Mouse (Mus musculus) heart, adult 2 months (tissue): ENCODE data around the gene Gm884. TPM values are rescaled to one million over a fixed set of nuclear protein-coding genes. Genes with fewer than 3 reads are reported as not detected.
"Not testable (repeated sequence)": the region's sequence is repeated elsewhere in the genome, so short reads cannot be mapped to it uniquely, and the experiment has no call there.

Experiments used
- DNase-seq, 2 experiments: peaks; one replicate each; pipeline ENCODE4 v3.0.0; 2021
- H3K27ac ChIP-seq: fragments of 200-600 bp; 2 replicates; pipeline ENCODE4 v1.8.1; 2022
- H3K27me3 ChIP-seq: fragments of 200-500 bp; 2 replicates; pipeline ENCODE4 v1.6.1; 2012; ENCODE audit warnings: mild to moderate bottlenecking, low read length, inconsistent platforms, mixed read lengths; ENCODE audit not compliant: control insufficient read depth, insufficient read depth
- H3K36me3 ChIP-seq: fragments of 200-500 bp; 2 replicates; pipeline ENCODE4 v1.6.1; 2012; ENCODE audit warnings: low read length, inconsistent platforms; ENCODE audit not compliant: control insufficient read depth, insufficient read depth
- H3K4me1 ChIP-seq: fragments of 200-500 bp; 2 replicates; pipeline ENCODE4 v1.6.1; 2011; ENCODE audit warnings: low read length; ENCODE audit not compliant: control insufficient read depth, insufficient read depth
- H3K4me3 ChIP-seq: fragments of 200-600 bp; 2 replicates; pipeline ENCODE4 v1.8.1; 2022
- H3K79me2 ChIP-seq: fragments of 200-500 bp; replicated peaks from 2 replicates; pipeline ENCODE4 v1.6.1; 2012; ENCODE audit warnings: mild to moderate bottlenecking, inconsistent platforms, low read length, moderate library complexity, mixed read lengths; ENCODE audit not compliant: control insufficient read depth, insufficient read depth
- H3K9ac ChIP-seq: fragments of 200-500 bp; 2 replicates; pipeline ENCODE4 v1.6.1; 2012; ENCODE audit warnings: low read depth, mild to moderate bottlenecking, control low read depth, inconsistent platforms, low read length, mixed read lengths
- CTCF ChIP-seq: fragments of 200-600 bp; IDR thresholded peaks from 2 replicates; pipeline ENCODE4 v1.8.1; 2022; ENCODE audit warnings: antibody characterized with exemption, mild to moderate bottlenecking, moderate library complexity
- EP300 ChIP-seq: fragments of 200-500 bp; IDR thresholded peaks from 2 replicates; pipeline ENCODE4 v1.6.1; 2011; ENCODE audit warnings: low read depth, low read length, control low read depth; ENCODE audit not compliant: insufficient read depth
- POLR2A ChIP-seq: fragments of 200-500 bp; IDR thresholded peaks from 2 replicates; pipeline ENCODE4 v1.6.1; 2011; ENCODE audit warnings: mild to moderate bottlenecking, low read depth, low read length, control low read depth; ENCODE audit not compliant: insufficient read depth
- WGBS: fragments of 180-500 bp; shearing (Covaris S2); methylation state at CpG from one replicate; pipeline ENCODE4 v1.1.7; 2018; 5-methylcytosine and 5-hydroxymethylcytosine counted together
- intact Hi-C: fragments of 180-260 bp; cut with DNase I; formaldehyde crosslinking; loops from one replicate; pipeline ENCODE4 v1.15.1; 2025
- polyA plus RNA-seq: library from polyadenylated mRNA; depleted of rRNA; stranded (reverse); fragments of >200 nt; gene quantifications from 2 replicates; pipeline ENCODE4 v1.2.3, GENCODE M21; 2012; rRNA removed
- total RNA-seq, 2 experiments: library from RNA; stranded (reverse); gene quantifications; 2 replicates each; pipeline ENCODE4 v1.2.3; 2021

Gene Gm884
- total and polyA plus RNA-seq, 3 experiments = not detected

GRCm38 (mm10) chr11:103610772-103611171, 10.2 kb downstream of the Gm884 start:
- intact Hi-C loops = no loop called here
- no peak for DNase-seq
- Histone ChIP-seq H3K79me2 (no peaks in the 10 kb centered on the region), H3K4me1 (no peaks in the 10 kb centered on the region), H3K27ac (no peak overlapping the region), H3K4me3 (no peak overlapping the region), H3K9ac (no peak overlapping the region), H3K27me3 (no peaks in the 10 kb centered on the region), H3K36me3 (no peaks in the 10 kb centered on the region)
- WGBS = 87% methylated on average over 2 of the region's 2 CpGs
- TF ChIP-seq EP300 (no peak), CTCF (no peak), POLR2A (no peak)

- Histone ChIP-seq H3K4me1 (no peaks in the 10 kb centered on the region), H3K79me2 (no peaks in the 10 kb centered on the region), H3K4me3 (no peak overlapping the region), H3K9ac (no peak overlapping the region), H3K27me3 (no peaks in the 10 kb centered on the region), H3K36me3 (no peaks in the 10 kb centered on the region), H3K27ac (no peak overlapping the region)
- DNase-seq = no peak
- intact Hi-C loops = no loop called here
- WGBS = 40% methylated on average over 5 of the region's 5 CpGs
- TF ChIP-seq EP300 (no peak), CTCF (no peak), POLR2A (no peak)
These were observed 14.3 kb downstream of the Gm884 start for GRCm38 (mm10) chr11:103606611-103607010.

GRCm38 (mm10) chr11:103578339-103578738, 42.6 kb downstream of the Gm884 start:
- H3K4me1 ChIP-seq = no peaks in the 10 kb centered on the region
- no peaks in the 10 kb centered on the region for H3K36me3 ChIP-seq
- WGBS = 83% methylated on average over 11 of the region's 11 CpGs
- DNase-seq = no peak
- H3K27me3 ChIP-seq = no peaks in the 10 kb centered on the region
- intact Hi-C loops = no loop called here
- H3K27ac ChIP-seq = no peak overlapping the region
- H3K9ac ChIP-seq = no peak overlapping the region
- no peak overlapping the region for H3K4me3 ChIP-seq
- no peaks in the 10 kb centered on the region for H3K79me2 ChIP-seq
- TF ChIP-seq CTCF (no peak), EP300 (no peak), POLR2A (no peak)

- Histone ChIP-seq H3K4me3 (no peak overlapping the region), H3K27ac (no peak overlapping the region), H3K79me2 (no peaks in the 10 kb centered on the region), H3K4me1 (no peaks in the 10 kb centered on the region), H3K9ac (no peak overlapping the region), H3K36me3 (no peaks in the 10 kb centered on the region), H3K27me3 (no peaks in the 10 kb centered on the region)
- DNase-seq = peak in 1 of 2 experiments; percentile 8
- TF ChIP-seq CTCF = peak; percentile 82
- TF ChIP-seq EP300 = no peak
- intact Hi-C loops = loop anchor here (1.0 to 10.0 kb wide), 4 partner anchors 154 to 371 kb away; no protein-coding TSS in a partner anchor
- WGBS = 71% methylated on average over 2 of the region's 2 CpGs
These were observed 64.9 kb downstream of the Gm884 start for GRCm38 (mm10) chr11:103556021-103556420.

GRCm38 (mm10) chr11:103534973-103535372, 86.0 kb downstream of the Gm884 start:
- intact Hi-C loops, H3K9ac ChIP-seq, H3K27me3 ChIP-seq, H3K27ac ChIP-seq, H3K79me2 ChIP-seq, H3K4me3 ChIP-seq, H3K4me1 ChIP-seq, DNase-seq, H3K36me3 ChIP-seq: not testable (repeated sequence)
- 21% methylated on average over 1 of the region's 1 CpGs for WGBS

- Histone ChIP-seq H3K79me2 (no peaks in the 10 kb centered on the region), H3K36me3 (no peaks in the 10 kb centered on the region), H3K4me1 (no peaks in the 10 kb centered on the region), H3K4me3 (no peak overlapping the region), H3K27me3 (no peaks in the 10 kb centered on the region), H3K9ac (no peak overlapping the region), H3K27ac (no peak overlapping the region)
- WGBS = 65% methylated on average over 2 of the region's 2 CpGs
- TF ChIP-seq EP300 (no peak), POLR2A (no peak), CTCF (no peak)
- intact Hi-C loops = no loop called here
- no peak for DNase-seq
These were observed 108.8 kb downstream of the Gm884 start for GRCm38 (mm10) chr11:103512111-103512510.

- intact Hi-C loops = no loop called here
- Histone ChIP-seq H3K4me1 (no peaks in the 10 kb centered on the region), H3K79me2 (no peaks in the 10 kb centered on the region), H3K27me3 (no peaks in the 10 kb centered on the region), H3K4me3 (no peak within 1 kb of the TSS), H3K36me3 (no peaks in the 10 kb centered on the region), H3K9ac (no peak within 1 kb of the TSS), H3K27ac (no peak within 1 kb of the TSS)
- TF ChIP-seq CTCF = no peak
- no peak for TF ChIP-seq POLR2A
- no peak for TF ChIP-seq EP300
- DNase-seq = no peak
- WGBS = 82% methylated on average over 12 of the region's 12 CpGs
These were observed 116.4 kb downstream of the Gm884 start, which contains the start of gene Lrrc37a for GRCm38 (mm10) chr11:103504497-103504896. TSS of gene Lrrc37a (minus strand) at chr11:103504597.

Other genes starting within 250 kb of the Gm884 start
- 10 to 100 TPM; 10.6 to 11.9 TPM for gene Plekhm1, start 208.5 kb downstream of the Gm884 start, total RNA-seq
- 10.2 and 12.2 TPM in 2 replicates for gene Plekhm1, start 208.5 kb downstream of the Gm884 start, polyA plus RNA-seq
- gene Lrrc37a, start 116.5 kb downstream of the Gm884 start, total RNA-seq = not detected
- gene Lrrc37a, start 116.5 kb downstream of the Gm884 start, polyA plus RNA-seq = not detected in 2 replicates
- not detected for gene Lyzl6, start 17.8 kb upstream of the Gm884 start, total RNA-seq
- gene Lyzl6, start 17.8 kb upstream of the Gm884 start, polyA plus RNA-seq = not detected in 2 replicates
- not detected for gene Rprml, start 28.4 kb upstream of the Gm884 start, total RNA-seq
- gene Rprml, start 28.4 kb upstream of the Gm884 start, polyA plus RNA-seq = not detected in 2 replicates
- gene Gosr2, start 76.8 kb upstream of the Gm884 start, total RNA-seq = 10 to 100 TPM; 33.2 to 37.8 TPM
- gene Gosr2, start 76.8 kb upstream of the Gm884 start, polyA plus RNA-seq = 49.7 and 69.7 TPM in 2 replicates
- gene Wnt9b, start 128.7 kb upstream of the Gm884 start, total RNA-seq = under 1 TPM; 0.70 to 0.75 TPM
- gene Wnt9b, start 128.7 kb upstream of the Gm884 start, polyA plus RNA-seq = 0.41 and 0.61 TPM in 2 replicates
- not detected for gene Wnt3, start 153.0 kb upstream of the Gm884 start, total RNA-seq
- gene Wnt3, start 153.0 kb upstream of the Gm884 start, polyA plus RNA-seq = not detected in 2 replicates